Mouse (Mus musculus) C2C12 (cell line): ENCODE results near the gene B3gnt4.

Source experiments
- CTCF ChIP-seq: IDR thresholded peaks from one replicate; pipeline ENCODE4 v1.5.1; 2011; ENCODE audit not compliant: control insufficient read depth, insufficient read depth, insufficient read length
- MAX ChIP-seq: IDR thresholded peaks from one replicate; pipeline ENCODE4 v1.6.1; 2011; ENCODE audit warnings: mild to moderate bottlenecking, control low read depth
- MYOG ChIP-seq: IDR thresholded peaks from one replicate; pipeline ENCODE4 v1.6.1; 2011; ENCODE audit not compliant: control insufficient read depth, insufficient read length; ENCODE audit errors: extremely low read depth

DNA sequence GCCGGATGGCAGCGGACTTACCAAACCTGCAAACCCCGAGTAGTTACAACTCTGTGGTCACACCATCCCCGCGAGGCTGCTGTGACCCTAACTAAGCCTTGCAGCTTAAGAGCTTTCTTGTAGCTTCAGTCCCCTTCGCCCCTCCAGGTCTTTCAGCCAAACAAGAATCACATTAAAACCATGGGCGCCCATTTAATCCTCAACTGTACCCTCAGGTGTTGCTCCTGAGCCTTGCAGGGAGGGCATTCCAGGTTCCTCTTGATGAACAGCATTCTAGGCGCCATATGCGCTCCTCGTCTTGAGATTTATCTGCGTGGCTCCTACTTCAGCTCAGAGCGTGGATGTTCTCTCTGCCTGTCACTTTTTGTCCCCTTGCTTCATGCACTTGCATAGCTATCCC lies 1.3 kb upstream of the B3gnt4 start:
- no peak for TF ChIP-seq MYOG
- TF ChIP-seq CTCF = no peak
- TF ChIP-seq MAX = no peak
